Comparison of ENCODE assay signal across 26 mouse cellular contexts in genomic region chr10:127208921-127209320, GRCm38 (mm10). TPM values are rescaled to one million over a fixed set of nuclear protein-coding genes. Genes with fewer than 3 reads are reported as not detected.
A peak's percentile ranks its signal among the peaks of the same experiment; 100 is the strongest.
DNase-seq lines count a peak whose midpoint lies in the region; ATAC-seq lines count a peak whose summit lies in the region.
"Had no signal": no experiment of that assay in that cellular context is flagged by ENCODE, and none has a peak within 500 bp of the region (broad histone marks: within the 10 kb centered on the region; RNA-seq: fewer than 3 reads in every experiment).

No protein-coding gene starts in this region.

- peaks cover 18% of the 10 kb centered on the region for H3K4me1 ChIP-seq in heart, embryonic 15.5 days (replicated peaks)
- H3K4me1 ChIP-seq in liver, embryonic 11.5 days (replicated peaks; ENCODE audit: control insufficient read depth, insufficient read depth, low read length), result peaks cover 38% of the 10 kb centered on the region
- peaks cover 77% of the 10 kb centered on the region for H3K4me1 ChIP-seq in liver, embryonic 15.5 days (replicated peaks)

- peak overlapping the region; percentile 37; the same call in 1 of the 2 replicates for H3K27ac ChIP-seq in heart, embryonic 15.5 days
- peak overlapping the region; percentile 13; the same call in 1 of the 2 replicates for H3K27ac ChIP-seq in liver, embryonic 11.5 days (ENCODE audit: low read depth, low read length)
- H3K27ac ChIP-seq in liver, embryonic 15.5 days (replicated peaks), result peak overlapping the region; percentile 88
- H3K27ac ChIP-seq: embryonic facial prominence, embryonic 10.5 days; gastrocnemius, adult 2 months; limb, embryonic 10.5 days; macrophage; stomach, embryonic 15.5 days had no signal

- no peak overlapping the region for H3K4me3 ChIP-seq in heart, embryonic 15.5 days
- peak overlapping the region; percentile 95; the same call in 1 of the 2 replicates for H3K4me3 ChIP-seq in liver, embryonic 11.5 days (ENCODE audit: low read depth, low read length)
- H3K4me3 ChIP-seq in liver, embryonic 15.5 days (replicated peaks), result peak overlapping the region; percentile 93; the same call in 1 of the 2 replicates
- H3K4me3 ChIP-seq: embryonic facial prominence, embryonic 10.5 days; gastrocnemius, adult 2 months; limb, embryonic 10.5 days; stomach, embryonic 15.5 days had no signal

- H3K36me3 ChIP-seq in heart, embryonic 15.5 days, result peaks cover 34% of the 10 kb centered on the region
- H3K36me3 ChIP-seq in liver, embryonic 11.5 days (ENCODE audit: control insufficient read depth, insufficient read depth, low read length), result peaks cover 20% of the 10 kb centered on the region
- peaks cover 45% of the 10 kb centered on the region for H3K36me3 ChIP-seq in liver, embryonic 15.5 days (replicated peaks)

- DNase-seq in heart, adult 8-10 months (ENCODE audit: low spot score), result no peak
- no peak for DNase-seq in liver, embryonic 11.5 days (ENCODE audit: low spot score)
- DNase-seq in liver, result no peak
- peak; percentile 89 for DNase-seq in brain, adult 2 months (ENCODE audit: low read depth, low spot score)
- DNase-seq in gastrocnemius, postnatal 10 days, result no peak
- DNase-seq in retina, postnatal 1 day, result no peak
- DNase-seq: adrenal gland, postnatal 36 days; cerebellum, adult 11 months; cerebellum, adult 9-11 months; gastrocnemius, adult 2 months; heart, postnatal 36 days; kidney, adult 11 months; kidney, postnatal 4 days; layer of hippocampus, adult 9-11 months; thymus, adult 18-20 months; thymus, postnatal 36 days had no signal

- H3K9me3 ChIP-seq in heart, embryonic 15.5 days (replicated peaks), result no peaks in the 10 kb centered on the region
- H3K9me3 ChIP-seq in liver, embryonic 11.5 days (ENCODE audit: control insufficient read depth, low read length), result no peaks in the 10 kb centered on the region
- no peaks in the 10 kb centered on the region for H3K9me3 ChIP-seq in liver, embryonic 15.5 days (replicated peaks)
- H3K9me3 ChIP-seq: embryonic facial prominence, embryonic 10.5 days; limb, embryonic 10.5 days; stomach, embryonic 15.5 days had no signal

- 77% methylated on average over 4 of the region's 4 CpGs for WGBS in heart, embryonic 15.5 days
- 81% methylated on average over 4 of the region's 4 CpGs for WGBS in liver, embryonic 11.5 days
- whole genome bisulfite sequencing in liver, embryonic 15.5 days (ENCODE audit: insufficient replicate concordance), result 76% methylated on average over 4 of the region's 4 CpGs

- ATAC-seq in heart, embryonic 15.5 days (replicated peaks; ENCODE audit: insufficient number of reproducible peaks, insufficient read depth, low FRiP score, low read depth), result no peak
- no peak for ATAC-seq in liver, embryonic 11.5 days (replicated peaks; ENCODE audit: low FRiP score)
- ATAC-seq in liver, embryonic 15.5 days (ENCODE audit: insufficient read depth), result no peak
- ATAC-seq: lung, postnatal 0 days; midbrain, embryonic 16.5 days; Patski had no signal

- H3K27me3 ChIP-seq in heart, embryonic 15.5 days, result no peaks in the 10 kb centered on the region
- H3K27me3 ChIP-seq in liver, embryonic 11.5 days (replicated peaks; ENCODE audit: control insufficient read depth, insufficient read depth, low read length), result no peaks in the 10 kb centered on the region
- no peaks in the 10 kb centered on the region for H3K27me3 ChIP-seq in liver, embryonic 15.5 days
- H3K27me3 ChIP-seq: Patski; stomach, embryonic 15.5 days had no signal

- no peak overlapping the region for H3K9ac ChIP-seq in heart, embryonic 15.5 days
- H3K9ac ChIP-seq in liver, embryonic 11.5 days (ENCODE audit: low read depth, low read length), result no peak overlapping the region
- peak overlapping the region; percentile 95; the same call in 1 of the 2 replicates for H3K9ac ChIP-seq in liver, embryonic 15.5 days
- H3K9ac ChIP-seq: stomach, embryonic 15.5 days had no signal

- no peak overlapping the region for H3K4me2 ChIP-seq in heart, embryonic 15.5 days
- peak overlapping the region; percentile 94; the same call in 1 of the 2 replicates for H3K4me2 ChIP-seq in liver, embryonic 11.5 days
- H3K4me2 ChIP-seq in liver, embryonic 15.5 days, result peak overlapping the region; percentile 84
- H3K4me2 ChIP-seq: stomach, embryonic 15.5 days had no signal

RNA-seq across cellular contexts. Expression of gene Pip4k2c, which starts 2.5 kb away (rescaled TPM):
- polyA plus RNA-seq in heart, embryonic 15.5 days (2015; fragmentation: Nextera tagmentation; extraction: Ambion mirVana), result 23.2 and 27.0 TPM in 2 replicates
- total RNA-seq in heart, adult 8-10 months (2022), result 10 to 100 TPM; 32.4 to 38.3 (median 35.3) TPM
- polyA plus RNA-seq in liver, embryonic 11.5 days (2014; fragmentation: Nextera tagmentation; extraction: Ambion mirVana), result 43.1 and 43.4 TPM in 2 replicates
- polyA plus RNA-seq in liver, embryonic 15.5 days (2015; fragmentation: Nextera tagmentation; extraction: Ambion mirVana), result 41.9 and 45.1 TPM in 2 replicates
- 1 to 10 TPM; 8.5 to 9.6 TPM for total RNA-seq in gastrocnemius, postnatal 10 days (2021)

RNA-seq across cellular contexts. Expression of gene Dtx3, which starts 13.4 kb away (rescaled TPM):
- polyA plus RNA-seq in heart, embryonic 15.5 days (2015; fragmentation: Nextera tagmentation; extraction: Ambion mirVana), result 63.5 and 86.0 TPM in 2 replicates
- total RNA-seq in heart, adult 8-10 months (2022), result 10 to 100 TPM; 18.1 to 29.6 (median 24.2) TPM
- 64.0 and 70.8 TPM in 2 replicates for polyA plus RNA-seq in liver, embryonic 11.5 days (2014; fragmentation: Nextera tagmentation; extraction: Ambion mirVana)
- polyA plus RNA-seq in liver, embryonic 15.5 days (2015; fragmentation: Nextera tagmentation; extraction: Ambion mirVana), result 16.7 and 16.9 TPM in 2 replicates
- total RNA-seq in gastrocnemius, postnatal 10 days (2021), result 10 to 100 TPM; 28.8 to 37.6 TPM

RNA-seq across cellular contexts. Expression of gene Arhgef25, which starts 19.0 kb away (rescaled TPM):
- 24.7 and 32.5 TPM in 2 replicates for polyA plus RNA-seq in heart, embryonic 15.5 days (2015; fragmentation: Nextera tagmentation; extraction: Ambion mirVana)
- 10 to 100 TPM in 3 of 4 experiments, 1 to 10 TPM in 1; 8.1 to 13.4 (median 10.8) TPM for total RNA-seq in heart, adult 8-10 months (2022)
- polyA plus RNA-seq in liver, embryonic 11.5 days (2014; fragmentation: Nextera tagmentation; extraction: Ambion mirVana), result 28.3 and 30.2 TPM in 2 replicates
- polyA plus RNA-seq in liver, embryonic 15.5 days (2015; fragmentation: Nextera tagmentation; extraction: Ambion mirVana), result 5.4 and 5.8 TPM in 2 replicates
- total RNA-seq in gastrocnemius, postnatal 10 days (2021), result 10 to 100 TPM; 16.2 to 26.2 TPM
- total RNA-seq: neutrophil, adult 5-6 weeks had no signal
- polyA plus RNA-seq: macrophage had no signal

RNA-seq across cellular contexts. Expression of gene Slc26a10, which starts 28.5 kb away (rescaled TPM):
- 15.6 and 16.7 TPM in 2 replicates for polyA plus RNA-seq in heart, embryonic 15.5 days (2015; fragmentation: Nextera tagmentation; extraction: Ambion mirVana)
- total RNA-seq in heart, adult 8-10 months (2022), result 10 to 100 TPM; 13.0 to 24.6 (median 15.5) TPM
- 3.6 and 5.2 TPM in 2 replicates for polyA plus RNA-seq in liver, embryonic 11.5 days (2014; fragmentation: Nextera tagmentation; extraction: Ambion mirVana)
- 2.1 and 3.2 TPM in 2 replicates for polyA plus RNA-seq in liver, embryonic 15.5 days (2015; fragmentation: Nextera tagmentation; extraction: Ambion mirVana)
- 1 to 10 TPM; 3.0 to 6.1 TPM for total RNA-seq in gastrocnemius, postnatal 10 days (2021)

RNA-seq across cellular contexts. Expression of gene B4galnt1, which starts 43.9 kb away (rescaled TPM):
- 1.5 and 5.7 TPM in 2 replicates for polyA plus RNA-seq in heart, embryonic 15.5 days (2015; fragmentation: Nextera tagmentation; extraction: Ambion mirVana)
- total RNA-seq in heart, adult 8-10 months (2022), result 1 to 10 TPM; 1.2 to 3.2 (median 1.5) TPM
- polyA plus RNA-seq in liver, embryonic 11.5 days (2014; fragmentation: Nextera tagmentation; extraction: Ambion mirVana), result 21.6 and 26.3 TPM in 2 replicates
- 19.3 and 21.0 TPM in 2 replicates for polyA plus RNA-seq in liver, embryonic 15.5 days (2015; fragmentation: Nextera tagmentation; extraction: Ambion mirVana)
- 1 to 10 TPM; 1.6 to 3.3 TPM for total RNA-seq in gastrocnemius, postnatal 10 days (2021)

Comparison
In these comparisons a context has a peak if more than half of its experiments do, and no peak if none do; other contexts are left out.
1. H3K27ac ChIP-seq: peak in every context shown above with its lines; median percentile 88 in liver, embryonic 15.5 days; 37 in heart, embryonic 15.5 days; 13 in liver, embryonic 11.5 days.